Mouse (Mus musculus): ENCODE data around the gene 4930451I11Rik. TPM values are rescaled to one million over a fixed set of nuclear protein-coding genes. Genes with fewer than 3 reads are reported as not detected.
A peak's percentile ranks its signal among the peaks of the same experiment; 100 is the strongest.

4930451I11Rik gene
- not detected in 2 replicates for polyA plus RNA-seq (2016; fragmentation: Nextera tagmentation; extraction: Ambion mirVana)

- H3K9ac ChIP-seq: no peak within 1 kb of the TSS
- peaks cover 48% of the 10 kb centered on the region for H3K27me3 ChIP-seq (replicated peaks)
- WGBS: 60% methylated on average over 5 of the region's 5 CpGs
- no peak for ATAC-seq (ENCODE audit: insufficient number of reproducible peaks, low FRiP score)
- no peak within 1 kb of the TSS for H3K27ac ChIP-seq (ENCODE audit: poor library complexity, severe bottlenecking)
- 0 out of 2 replicates have a peak, but pooled peaks cover 3% of the 10 kb centered on the region for H3K4me1 ChIP-seq (replicated peaks)
- H3K9me3 ChIP-seq (replicated peaks): no peaks in the 10 kb centered on the region
- H3K4me3 ChIP-seq: peak within 1 kb of the TSS; percentile 38
- no peaks in the 10 kb centered on the region for H3K36me3 ChIP-seq
- peak within 1 kb of the TSS; percentile 66 for H3K4me2 ChIP-seq
Measured at GRCm38 (mm10) chr7:126831539-126831938, at the start of gene 4930451I11Rik. Gene 4930451I11Rik (minus strand): TSS chr7:126831639.

- ATAC-seq (ENCODE audit: insufficient number of reproducible peaks, low FRiP score): no peak
- Histone ChIP-seq H3K4me2 (peak overlapping the region; percentile 92), H3K4me3 (peak overlapping the region; percentile 73), H3K36me3 (peaks cover 45% of the 10 kb centered on the region), H3K9ac (peak overlapping the region; percentile 82; the same call in 1 of the 2 replicates), H3K27ac (ENCODE audit: poor library complexity, severe bottlenecking) (peak overlapping the region; percentile 89), H3K4me1 (replicated peaks) (peaks cover 34% of the 10 kb centered on the region), H3K9me3 (replicated peaks) (no peaks in the 10 kb centered on the region), H3K27me3 (replicated peaks) (no peaks in the 10 kb centered on the region)
- WGBS: 62% methylated on average over 6 of the region's 6 CpGs
Measured at GRCm38 (mm10) chr7:126881040-126881439, 49.6 kb upstream of the 4930451I11Rik start.

DNA sequence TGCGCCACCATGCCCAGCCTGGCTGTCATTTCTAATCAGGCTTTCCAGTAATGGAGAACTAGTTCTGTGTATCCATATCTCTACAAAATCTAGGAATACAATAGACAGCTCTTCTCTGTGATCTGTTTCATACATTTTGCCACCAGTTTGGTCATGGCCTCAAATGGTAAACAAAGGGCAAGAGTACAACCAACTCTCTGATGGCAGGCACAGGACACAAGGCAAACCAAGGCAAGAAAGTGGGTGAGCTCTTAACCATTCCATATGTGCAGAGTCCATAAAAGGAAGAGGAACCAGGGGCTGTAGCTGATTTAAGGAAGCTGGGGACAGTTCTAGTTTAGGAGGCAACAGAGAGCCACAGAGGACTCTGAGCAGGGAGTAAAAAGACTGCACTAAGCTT, 45.8 kb upstream of the 4930451I11Rik start:
- no peak overlapping the region for H3K4me3 ChIP-seq
- H3K36me3 ChIP-seq: peaks cover 83% of the 10 kb centered on the region
- 88% methylated on average over 1 of the region's 1 CpGs for WGBS
- ATAC-seq (ENCODE audit: insufficient number of reproducible peaks, low FRiP score): no peak
- no peaks in the 10 kb centered on the region for H3K9me3 ChIP-seq (replicated peaks)
- H3K27ac ChIP-seq (ENCODE audit: poor library complexity, severe bottlenecking): no peak overlapping the region
- no peak overlapping the region for H3K4me2 ChIP-seq
- H3K27me3 ChIP-seq (replicated peaks): no peaks in the 10 kb centered on the region
- H3K9ac ChIP-seq: no peak overlapping the region
- H3K4me1 ChIP-seq (replicated peaks): peaks cover 21% of the 10 kb centered on the region

DNA sequence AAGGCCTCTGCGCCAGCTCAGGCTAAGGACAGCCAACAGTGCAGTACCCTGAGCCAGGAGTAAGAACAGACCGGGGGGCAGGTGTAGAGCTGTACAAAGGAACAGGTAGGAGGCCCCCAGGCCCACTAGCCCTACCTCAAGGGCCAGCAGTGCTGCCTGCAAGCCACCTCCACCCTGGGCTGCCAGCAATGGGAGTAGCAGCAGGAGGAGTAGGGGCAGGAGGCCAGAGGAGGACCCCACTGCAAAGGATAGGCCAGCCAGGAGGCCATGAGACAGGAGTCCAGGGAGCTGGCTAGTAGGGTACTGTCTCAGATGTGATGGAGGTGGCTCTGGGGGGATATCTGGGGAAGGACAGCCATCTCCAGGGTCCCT, 39.1 kb upstream of the 4930451I11Rik start:
- ATAC-seq (ENCODE audit: insufficient number of reproducible peaks, low FRiP score): no peak
- no peak overlapping the region for H3K4me2 ChIP-seq
- no peak overlapping the region for H3K27ac ChIP-seq (ENCODE audit: poor library complexity, severe bottlenecking)
- H3K9me3 ChIP-seq (replicated peaks): no peaks in the 10 kb centered on the region
- no peak overlapping the region for H3K4me3 ChIP-seq
- no peak overlapping the region for H3K9ac ChIP-seq
- H3K27me3 ChIP-seq (replicated peaks): no peaks in the 10 kb centered on the region
- H3K4me1 ChIP-seq (replicated peaks): no peaks in the 10 kb centered on the region
- H3K36me3 ChIP-seq: peaks cover 99% of the 10 kb centered on the region
- 92% methylated on average over 2 of the region's 2 CpGs for WGBS

GRCm38 (mm10) chr7:126869780-126870519, 38.5 kb upstream of the 4930451I11Rik start:
- Histone ChIP-seq H3K4me3 (no peak overlapping the region), H3K4me1 (replicated peaks) (no peaks in the 10 kb centered on the region), H3K27ac (ENCODE audit: poor library complexity, severe bottlenecking) (no peak overlapping the region), H3K27me3 (replicated peaks) (no peaks in the 10 kb centered on the region), H3K9me3 (replicated peaks) (no peaks in the 10 kb centered on the region), H3K4me2 (no peak overlapping the region), H3K9ac (no peak overlapping the region), H3K36me3 (peaks cover 99% of the 10 kb centered on the region)
- no peak for ATAC-seq (ENCODE audit: insufficient number of reproducible peaks, low FRiP score)
- WGBS: 90% methylated on average over 23 of the region's 23 CpGs

DNA sequence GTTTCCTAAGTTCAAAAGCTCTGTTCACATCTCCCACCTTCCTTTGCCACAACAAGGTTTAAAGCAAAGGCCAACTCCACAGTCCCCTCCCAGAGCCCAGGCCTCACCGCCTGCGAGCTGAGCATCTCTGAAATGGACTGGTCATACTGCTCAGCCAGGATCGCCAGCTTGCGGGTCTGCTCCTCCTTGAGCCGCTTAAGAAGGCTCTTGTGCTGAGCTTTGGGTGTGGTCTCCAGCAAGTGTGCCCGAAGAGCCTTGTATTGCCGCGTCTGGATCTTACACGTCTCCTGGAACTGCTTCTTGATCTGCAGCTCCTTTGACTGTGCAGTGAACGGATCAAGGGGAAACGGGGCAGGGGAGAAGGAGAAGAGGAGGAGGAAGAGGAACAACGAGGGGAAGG, 36.6 kb upstream of the 4930451I11Rik start:
- Histone ChIP-seq H3K9me3 (replicated peaks) (no peaks in the 10 kb centered on the region), H3K9ac (no peak overlapping the region), H3K27ac (ENCODE audit: poor library complexity, severe bottlenecking) (no peak overlapping the region), H3K4me1 (replicated peaks) (peaks cover 14% of the 10 kb centered on the region), H3K4me3 (no peak overlapping the region), H3K4me2 (no peak overlapping the region), H3K36me3 (peaks cover 96% of the 10 kb centered on the region), H3K27me3 (replicated peaks) (no peaks in the 10 kb centered on the region)
- ATAC-seq (ENCODE audit: insufficient number of reproducible peaks, low FRiP score): no peak
- WGBS: 89% methylated on average over 12 of the region's 12 CpGs

DNA sequence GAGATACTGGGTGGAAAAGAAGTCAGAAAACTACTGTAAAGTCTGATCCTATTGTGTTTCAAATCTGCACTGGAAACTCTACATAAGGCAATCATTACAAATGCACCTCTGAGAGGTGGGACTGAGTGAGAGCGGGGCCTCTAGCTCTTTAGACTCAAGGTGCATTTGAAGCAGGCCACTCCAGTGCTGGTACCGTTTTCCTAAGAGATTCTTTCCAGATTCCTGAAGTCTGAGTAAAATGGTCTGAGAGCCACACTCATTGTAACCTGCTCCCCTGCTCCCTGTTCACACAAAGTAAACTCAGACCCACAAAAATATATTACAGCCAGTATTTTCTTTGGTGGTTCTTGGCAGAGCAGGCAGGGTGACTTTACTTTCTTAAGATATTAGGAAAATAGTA, 36.1 kb upstream of the 4930451I11Rik start:
- Histone ChIP-seq H3K4me3 (no peak overlapping the region), H3K36me3 (peaks cover 91% of the 10 kb centered on the region), H3K4me2 (no peak overlapping the region), H3K27ac (ENCODE audit: poor library complexity, severe bottlenecking) (no peak overlapping the region), H3K9ac (no peak overlapping the region), H3K4me1 (replicated peaks) (peaks cover 19% of the 10 kb centered on the region), H3K9me3 (replicated peaks) (no peaks in the 10 kb centered on the region), H3K27me3 (replicated peaks) (no peaks in the 10 kb centered on the region)
- whole genome bisulfite sequencing: 84% methylated on average over 2 of the region's 2 CpGs
- no peak for ATAC-seq (ENCODE audit: insufficient number of reproducible peaks, low FRiP score)

DNA sequence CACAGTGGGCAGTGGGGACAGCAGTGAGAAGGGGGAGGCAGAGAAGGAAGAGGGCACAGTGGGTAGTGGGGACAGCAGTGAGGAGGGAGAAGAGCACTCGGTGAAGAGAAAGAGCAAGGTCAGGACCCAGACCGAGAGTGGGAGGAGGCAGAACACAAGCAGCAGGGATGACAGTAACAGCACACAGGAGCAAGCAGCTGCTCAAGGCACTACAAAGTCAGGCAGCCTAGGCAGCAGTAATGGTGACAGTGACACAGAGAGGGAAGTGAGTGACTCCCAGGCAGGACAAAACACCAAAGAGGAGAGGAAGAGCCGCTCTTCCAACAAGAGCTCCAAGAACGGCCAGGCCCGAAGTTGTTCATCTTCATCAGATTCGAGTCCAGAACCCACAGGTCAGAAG, 32.4 kb upstream of the 4930451I11Rik start:
- H3K27ac ChIP-seq (ENCODE audit: poor library complexity, severe bottlenecking): no peak overlapping the region
- ATAC-seq (ENCODE audit: insufficient number of reproducible peaks, low FRiP score): no peak
- WGBS: 68% methylated on average over 6 of the region's 6 CpGs
- peaks cover 26% of the 10 kb centered on the region for H3K4me1 ChIP-seq (replicated peaks)
- no peaks in the 10 kb centered on the region for H3K9me3 ChIP-seq (replicated peaks)
- H3K9ac ChIP-seq: peak overlapping the region; percentile 79
- peaks cover 67% of the 10 kb centered on the region for H3K36me3 ChIP-seq
- no peaks in the 10 kb centered on the region for H3K27me3 ChIP-seq (replicated peaks)
- peak overlapping the region; percentile 66; the same call in 1 of the 2 replicates for H3K4me3 ChIP-seq
- H3K4me2 ChIP-seq: peak overlapping the region; percentile 93

DNA sequence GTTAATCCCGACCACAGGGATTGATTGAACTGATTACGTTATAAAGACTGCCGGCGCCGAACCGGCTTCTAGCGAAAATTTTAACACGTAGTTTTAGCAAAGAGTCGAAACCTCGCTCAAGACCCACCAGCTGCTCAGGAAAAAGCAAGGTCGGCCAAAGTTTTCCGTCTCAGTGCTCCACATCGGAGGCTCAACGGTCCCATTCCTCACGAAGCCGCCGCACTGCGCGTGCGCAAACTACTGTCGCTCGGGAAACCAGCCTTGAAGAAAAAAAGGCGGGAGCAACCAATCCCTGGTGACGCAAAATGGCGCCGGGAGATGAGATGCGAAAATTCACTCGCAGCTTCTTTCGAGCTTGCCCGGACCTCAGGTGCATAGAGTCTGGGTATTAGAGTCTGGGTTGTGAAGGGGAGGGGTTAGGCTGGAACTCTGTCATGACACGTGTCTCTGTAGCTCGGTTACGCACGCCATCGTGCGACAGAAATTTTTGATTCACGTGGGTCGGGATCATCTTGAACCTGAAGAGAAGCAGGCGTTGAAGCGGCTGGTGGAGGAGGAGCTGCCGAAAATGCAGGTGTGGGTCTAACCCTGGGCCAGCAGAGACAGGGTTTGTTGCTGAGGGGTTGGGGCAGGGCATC, 30.8 kb upstream of the 4930451I11Rik start, which contains the start of gene Ino80e:
Ino80e (minus strand) TSS at position 231 of the 638 bp plus-strand sequence.
- H3K27me3 ChIP-seq (replicated peaks): no peaks in the 10 kb centered on the region
- peaks cover 26% of the 10 kb centered on the region for H3K4me1 ChIP-seq (replicated peaks)
- H3K27ac ChIP-seq (ENCODE audit: poor library complexity, severe bottlenecking): peak within 1 kb of the TSS; percentile 59
- under 1% methylated on average over 41 of the region's 41 CpGs for WGBS
- peak within 1 kb of the TSS; percentile 79 for H3K9ac ChIP-seq
- H3K36me3 ChIP-seq: peaks cover 67% of the 10 kb centered on the region
- H3K4me2 ChIP-seq: peak within 1 kb of the TSS; percentile 93
- H3K9me3 ChIP-seq (replicated peaks): no peaks in the 10 kb centered on the region
- peak; percentile 76 for ATAC-seq (ENCODE audit: insufficient number of reproducible peaks, low FRiP score)
- peak within 1 kb of the TSS; percentile 66 for H3K4me3 ChIP-seq

- Histone ChIP-seq H3K36me3 (peaks cover 67% of the 10 kb centered on the region), H3K9ac (peak within 1 kb of the TSS; percentile 79), H3K9me3 (replicated peaks) (no peaks in the 10 kb centered on the region), H3K27ac (ENCODE audit: poor library complexity, severe bottlenecking) (peak within 1 kb of the TSS; percentile 59), H3K4me3 (peak within 1 kb of the TSS; percentile 66), H3K27me3 (replicated peaks) (no peaks in the 10 kb centered on the region), H3K4me2 (peak within 1 kb of the TSS; percentile 93), H3K4me1 (replicated peaks) (peaks cover 26% of the 10 kb centered on the region)
- 2% methylated on average over 42 of the region's 42 CpGs for WGBS
- ATAC-seq (ENCODE audit: insufficient number of reproducible peaks, low FRiP score): peak; percentile 91
Measured at GRCm38 (mm10) chr7:126861429-126862130, 30.1 kb upstream of the 4930451I11Rik start, which contains the start of gene Hirip3. Gene Hirip3 (plus strand): TSS chr7:126861972.

GRCm38 (mm10) chr7:126860987-126861386, 29.5 kb upstream of the 4930451I11Rik start:
- no peak for ATAC-seq (ENCODE audit: insufficient number of reproducible peaks, low FRiP score)
- Histone ChIP-seq H3K4me3 (peak overlapping the region; percentile 66), H3K36me3 (peaks cover 67% of the 10 kb centered on the region), H3K9ac (peak overlapping the region; percentile 78), H3K27me3 (replicated peaks) (no peaks in the 10 kb centered on the region), H3K4me2 (peak overlapping the region; percentile 93), H3K27ac (ENCODE audit: poor library complexity, severe bottlenecking) (no peak overlapping the region; the same call in 1 of the 2 replicates), H3K4me1 (replicated peaks) (peaks cover 26% of the 10 kb centered on the region), H3K9me3 (replicated peaks) (no peaks in the 10 kb centered on the region)
- 50% methylated on average over 5 of the region's 5 CpGs for WGBS

Data from heart, embryonic 12.5 days (tissue).